Mouse (Mus musculus): ENCODE results near the gene Klhl6.

DNA sequence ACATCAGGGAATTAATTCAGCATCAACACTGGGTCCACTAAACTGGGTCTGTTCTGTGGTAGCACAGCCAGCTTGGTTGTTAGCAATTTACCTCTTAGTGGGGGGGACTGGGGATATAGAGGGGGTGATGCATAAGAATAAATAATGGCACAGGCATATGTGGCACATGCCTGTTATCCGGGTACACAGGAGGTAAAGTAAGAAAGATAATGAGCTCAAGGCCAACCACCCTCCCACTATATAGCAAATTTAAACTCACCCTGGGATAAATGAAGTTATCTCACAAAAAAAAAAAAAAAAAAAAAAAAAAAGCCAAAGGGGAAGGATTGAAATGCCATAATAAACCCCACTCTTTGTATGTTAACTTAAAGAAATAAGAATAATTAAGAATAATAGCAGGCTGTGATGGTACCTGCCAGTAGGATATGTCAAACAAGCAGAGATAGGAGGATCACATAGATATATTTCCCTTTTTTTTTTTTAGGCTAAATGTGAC lies 14.9 kb downstream of the Klhl6 start:
- TF ChIP-seq CTCF (IDR thresholded peaks at IDR 0.05; ENCODE audit: control insufficient read depth, insufficient read depth, insufficient replicate concordance, low read depth, low read length) (no peak), POLR2A (IDR thresholded peaks at IDR 0.05; ENCODE audit: control insufficient read depth, low read depth, low read length) (no peak)
